In genomic region chr13:51328131-51328970, GRCm38 (mm10) we compare ENCODE assay signal across 7 mouse cellular contexts.
DNase-seq lines count a peak whose midpoint lies in the region; ATAC-seq lines count a peak whose summit lies in the region.

No protein-coding gene starts in this region.

- no peak overlapping the region for H3K9ac ChIP-seq in midbrain, embryonic 11.5 days (ENCODE audit: low read length)
- no peak overlapping the region for H3K9ac ChIP-seq in hindbrain, embryonic 11.5 days (ENCODE audit: low read depth, low read length)
- H3K9ac ChIP-seq in stomach, embryonic 16.5 days (ENCODE audit: low read length): no peak overlapping the region

- H3K9me3 ChIP-seq in midbrain, embryonic 10.5 days (replicated peaks): no peaks in the 10 kb centered on the region
- no peaks in the 10 kb centered on the region for H3K9me3 ChIP-seq in midbrain, embryonic 11.5 days (ENCODE audit: control insufficient read depth, low read length)
- no peaks in the 10 kb centered on the region for H3K9me3 ChIP-seq in hindbrain, embryonic 11.5 days (ENCODE audit: control insufficient read depth, low read length)
- H3K9me3 ChIP-seq in stomach, embryonic 16.5 days (replicated peaks; ENCODE audit: control insufficient read depth, low read length): no peaks in the 10 kb centered on the region

- no peak for ATAC-seq in midbrain, embryonic 11.5 days (ENCODE audit: low FRiP score)
- ATAC-seq in hindbrain, embryonic 11.5 days (ENCODE audit: low FRiP score): peak; percentile 51
- ATAC-seq in stomach, embryonic 16.5 days (ENCODE audit: insufficient read depth, low FRiP score): peak; percentile 77; the same call in 1 of the 2 replicates

- H3K36me3 ChIP-seq in midbrain, embryonic 10.5 days: no peaks in the 10 kb centered on the region
- no peaks in the 10 kb centered on the region for H3K36me3 ChIP-seq in midbrain, embryonic 11.5 days (ENCODE audit: control insufficient read depth, insufficient read depth, low read length)
- H3K36me3 ChIP-seq in hindbrain, embryonic 11.5 days (ENCODE audit: control insufficient read depth, insufficient read depth, low read length): no peaks in the 10 kb centered on the region
- H3K36me3 ChIP-seq in stomach, embryonic 16.5 days (ENCODE audit: control insufficient read depth, insufficient read depth, low read length): no peaks in the 10 kb centered on the region

- WGBS in midbrain, embryonic 10.5 days: 65% methylated on average over 15 of the region's 15 CpGs
- WGBS in midbrain, embryonic 11.5 days: 61% methylated on average over 15 of the region's 15 CpGs
- 55% methylated on average over 15 of the region's 15 CpGs for WGBS in hindbrain, embryonic 11.5 days
- WGBS in stomach, embryonic 16.5 days: 35% methylated on average over 15 of the region's 15 CpGs

- peak overlapping the region; percentile 46 for H3K27ac ChIP-seq in midbrain, embryonic 10.5 days (replicated peaks)
- no peak overlapping the region for H3K27ac ChIP-seq in midbrain, embryonic 11.5 days (ENCODE audit: low read depth, low read length)
- H3K27ac ChIP-seq in hindbrain, embryonic 11.5 days (ENCODE audit: low read depth, low read length): 0 out of 2 replicates have a peak overlapping the region, but pooled peaks have one; percentile 17
- 0 out of 2 replicates have a peak overlapping the region, but pooled peaks have one; percentile 22 for H3K27ac ChIP-seq in stomach, embryonic 16.5 days (ENCODE audit: low read length)

- H3K4me3 ChIP-seq in midbrain, embryonic 10.5 days: no peak overlapping the region
- H3K4me3 ChIP-seq in midbrain, embryonic 11.5 days (ENCODE audit: low read depth, low read length): no peak overlapping the region
- no peak overlapping the region for H3K4me3 ChIP-seq in hindbrain, embryonic 11.5 days (ENCODE audit: low read depth, low read length)
- no peak overlapping the region for H3K4me3 ChIP-seq in stomach, embryonic 16.5 days (replicated peaks; ENCODE audit: low read length)

- H3K27me3 ChIP-seq in midbrain, embryonic 10.5 days (ENCODE audit: low read depth, poor library complexity, severe bottlenecking): no peaks in the 10 kb centered on the region
- H3K27me3 ChIP-seq in midbrain, embryonic 11.5 days (ENCODE audit: control insufficient read depth, insufficient read depth, low read length): no peaks in the 10 kb centered on the region
- H3K27me3 ChIP-seq in hindbrain, embryonic 11.5 days (ENCODE audit: control insufficient read depth, insufficient read depth, low read length): no peaks in the 10 kb centered on the region
- H3K27me3 ChIP-seq in stomach, embryonic 16.5 days (ENCODE audit: control insufficient read depth, insufficient read depth, low read length): no peaks in the 10 kb centered on the region

- no peak overlapping the region for H3K4me2 ChIP-seq in midbrain, embryonic 11.5 days
- H3K4me2 ChIP-seq in hindbrain, embryonic 11.5 days (replicated peaks; ENCODE audit: low read depth, low read length): no peak overlapping the region
- no peak overlapping the region for H3K4me2 ChIP-seq in stomach, embryonic 16.5 days (ENCODE audit: low read depth, low read length)

- intact Hi-C loops in left cerebral cortex, postnatal 36 days (cut with DNase I): no loop called here

- peaks cover 27% of the 10 kb centered on the region for H3K4me1 ChIP-seq in midbrain, embryonic 10.5 days
- 0 out of 2 replicates have a peak, but pooled peaks cover 9% of the 10 kb centered on the region for H3K4me1 ChIP-seq in midbrain, embryonic 11.5 days (ENCODE audit: control insufficient read depth, insufficient read depth, low read length)
- 0 out of 2 replicates have a peak, but pooled peaks cover 5% of the 10 kb centered on the region for H3K4me1 ChIP-seq in hindbrain, embryonic 11.5 days (replicated peaks; ENCODE audit: control insufficient read depth, insufficient read depth, low read length)
- peaks cover 14% of the 10 kb centered on the region for H3K4me1 ChIP-seq in stomach, embryonic 16.5 days (ENCODE audit: control insufficient read depth, insufficient read depth, low read length)

- DNase-seq in midbrain, embryonic 10.5 days (ENCODE audit: low spot score): no peak
- DNase-seq in midbrain, embryonic 11.5 days (ENCODE audit: low spot score, missing footprints): no peak
- peak; percentile 23 to 70 for DNase-seq in frontal cortex, adult 2 months (ENCODE audit: extremely low spot score in 1 of 2, low spot score in 1 of 2)
- DNase-seq in hindbrain, embryonic 11.5 days (ENCODE audit: low spot score): no peak
- DNase-seq in left cerebral cortex, postnatal 36 days (ENCODE audit: low spot score in 2 of 2): peak; percentile 51 to 55
- DNase-seq in cerebellum, postnatal 4 days (ENCODE audit: low spot score in 2 of 2): no peak

Comparison
In these comparisons a context has a peak if more than half of its experiments do, and no peak if none do; other contexts are left out.
1. DNase-seq: peak in frontal cortex, adult 2 months (2 of 2) and left cerebral cortex, postnatal 36 days (2 of 2); none in midbrain, embryonic 10.5 days (single experiment), midbrain, embryonic 11.5 days (single experiment), hindbrain, embryonic 11.5 days (single experiment) and cerebellum, postnatal 4 days (0 of 2).